Mouse (Mus musculus) embryonic facial prominence, embryonic 10.5 days (tissue): ENCODE results near the gene 1600014C23Rik. TPM values are rescaled to one million over a fixed set of nuclear protein-coding genes. Genes with fewer than 3 reads are reported as not detected.

Experiments
- DNase-seq: peaks from one replicate; pipeline ENCODE4 v3.0.0-alpha.2; 2017; ENCODE audit warnings: low spot score
- H3K27ac ChIP-seq: fragments of 300-500 bp; sonication (generic); replicated peaks from 2 replicates; pipeline ENCODE4 v1.5.1; 2016; ENCODE audit warnings: mild to moderate bottlenecking
- H3K27me3 ChIP-seq: fragments of 300-500 bp; sonication (generic); replicated peaks from 2 replicates; pipeline ENCODE4 v1.6.1; 2016; ENCODE audit warnings: low read depth, mild to moderate bottlenecking; ENCODE audit not compliant: poor library complexity, severe bottlenecking
- H3K36me3 ChIP-seq: fragments of 300-500 bp; sonication (generic); replicated peaks from 2 replicates; pipeline ENCODE4 v1.6.1; 2016; ENCODE audit warnings: mild to moderate bottlenecking, moderate library complexity
- H3K4me1 ChIP-seq: fragments of 300-500 bp; sonication (generic); 2 replicates; pipeline ENCODE4 v1.6.1; 2016
- H3K4me3 ChIP-seq: fragments of 300-500 bp; sonication (generic); 2 replicates; pipeline ENCODE4 v1.5.1; 2016; ENCODE audit warnings: mild to moderate bottlenecking, moderate library complexity
- H3K9me3 ChIP-seq: fragments of 300-500 bp; sonication (generic); 2 replicates; pipeline ENCODE4 v1.6.1; 2016; ENCODE audit warnings: mild to moderate bottlenecking
- WGBS: fragments of 180-500 bp; shearing (Covaris S2); methylation state at CpG from one replicate; pipeline ENCODE4 v1.1.7; 2016; 5-methylcytosine and 5-hydroxymethylcytosine counted together
- polyA plus RNA-seq: library from polyadenylated mRNA; unstranded; fragments of >200 nt; fragmentation: Nextera tagmentation; extraction: Ambion mirVana; gene quantifications from 2 replicates; pipeline ENCODE4 v1.2.1, GENCODE M21; 2016

1600014C23Rik gene
- polyA plus RNA-seq, 1 experiment from 2014 or later = not detected

DNA sequence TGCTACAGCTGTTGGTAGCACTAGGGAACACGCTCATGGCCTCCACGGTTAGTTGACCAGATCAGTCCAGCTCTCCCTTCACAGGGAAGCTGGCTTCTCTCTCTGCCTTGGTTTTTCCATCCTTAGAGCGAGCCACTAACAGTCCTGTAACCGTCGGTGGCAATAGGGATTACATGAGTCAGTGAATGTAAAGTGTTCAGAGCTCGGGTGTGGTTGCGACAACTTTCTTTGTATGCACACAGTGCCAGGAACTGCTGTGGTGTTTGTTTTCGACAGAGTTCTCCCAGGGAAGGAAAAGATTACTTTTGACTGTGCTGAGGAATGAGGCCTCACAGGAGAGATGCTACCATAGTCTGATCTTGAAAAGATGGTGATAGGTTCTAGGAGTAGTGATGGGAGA lies 29.5 kb upstream of the 1600014C23Rik start:
- Histone ChIP-seq H3K4me1 (peaks cover 44% of the 10 kb centered on the region), H3K27ac (no peak overlapping the region), H3K36me3 (no peaks in the 10 kb centered on the region), H3K9me3 (no peaks in the 10 kb centered on the region), H3K27me3 (no peaks in the 10 kb centered on the region), H3K4me3 (no peak overlapping the region)
- 86% methylated on average over 8 of the region's 8 CpGs for WGBS
- DNase-seq = no peak

DNA sequence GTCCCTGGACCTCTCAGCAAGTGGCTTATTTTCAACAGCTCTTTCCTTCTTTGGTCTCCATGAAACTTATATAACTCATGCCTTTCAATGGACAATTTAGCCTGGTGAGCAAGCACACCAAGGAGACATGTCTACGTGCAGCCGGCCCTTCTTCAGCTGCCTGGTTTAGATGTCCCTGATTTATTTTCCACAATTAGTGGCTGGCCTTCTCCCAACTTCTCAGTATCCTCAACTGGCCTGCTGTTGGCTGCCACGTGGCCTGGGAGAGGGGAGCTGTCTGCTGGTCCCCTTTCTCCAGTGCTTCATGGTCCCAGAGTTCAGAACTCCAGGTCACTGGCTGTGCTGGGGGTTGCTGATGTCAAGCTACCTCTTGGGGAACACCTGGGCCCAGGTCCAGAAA lies 28.3 kb upstream of the 1600014C23Rik start:
- H3K9me3 ChIP-seq = no peaks in the 10 kb centered on the region
- no peaks in the 10 kb centered on the region for H3K36me3 ChIP-seq
- H3K4me1 ChIP-seq = peaks cover 40% of the 10 kb centered on the region
- H3K4me3 ChIP-seq = no peak overlapping the region
- WGBS = 80% methylated on average over 3 of the region's 3 CpGs
- H3K27ac ChIP-seq = 0 out of 2 replicates have a peak overlapping the region, but pooled peaks have one; percentile 46
- H3K27me3 ChIP-seq = no peaks in the 10 kb centered on the region
- no peak for DNase-seq

DNA sequence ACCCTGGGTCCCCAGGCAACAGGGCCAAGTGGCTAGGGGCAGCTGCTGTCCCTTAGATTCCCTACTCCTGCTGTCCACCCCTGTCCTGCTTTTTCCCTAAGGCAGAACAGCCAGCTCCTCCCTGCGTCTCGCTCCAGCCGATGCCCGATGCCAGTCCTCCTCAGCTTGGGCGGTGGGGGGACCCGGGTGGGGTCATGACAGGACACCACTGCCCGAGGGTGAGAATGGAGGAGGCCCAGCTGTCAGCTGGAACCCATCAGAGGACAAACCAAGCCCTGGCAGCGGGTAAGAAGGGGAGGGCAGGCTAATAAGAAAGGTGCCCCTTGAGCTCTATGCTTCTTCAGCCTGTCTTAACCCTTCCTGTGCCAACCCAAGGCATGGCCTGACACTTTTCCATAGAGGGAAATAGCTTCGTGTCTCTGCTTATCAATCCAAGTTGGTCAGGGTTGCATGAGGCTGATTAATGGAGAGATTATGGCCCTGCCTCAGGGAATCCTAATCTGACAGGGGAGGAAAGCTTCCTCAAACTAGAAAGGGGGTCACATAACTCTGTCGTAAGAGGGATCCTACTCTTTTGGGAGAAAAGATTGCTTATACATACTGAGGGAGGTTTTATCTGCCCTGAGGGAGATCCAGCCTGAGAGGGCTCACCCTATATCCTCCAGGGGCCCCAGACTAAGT lies 27.5 kb upstream of the 1600014C23Rik start:
- H3K27me3 ChIP-seq = no peaks in the 10 kb centered on the region; the same call in 1 of the 2 replicates
- H3K9me3 ChIP-seq = no peaks in the 10 kb centered on the region
- H3K4me1 ChIP-seq = peaks cover 40% of the 10 kb centered on the region
- H3K4me3 ChIP-seq = no peak overlapping the region
- H3K27ac ChIP-seq = peak overlapping the region; percentile 8; the same call in 1 of the 2 replicates
- no peaks in the 10 kb centered on the region for H3K36me3 ChIP-seq
- WGBS = 31% methylated on average over 10 of the region's 10 CpGs
- DNase-seq = no peak

DNA sequence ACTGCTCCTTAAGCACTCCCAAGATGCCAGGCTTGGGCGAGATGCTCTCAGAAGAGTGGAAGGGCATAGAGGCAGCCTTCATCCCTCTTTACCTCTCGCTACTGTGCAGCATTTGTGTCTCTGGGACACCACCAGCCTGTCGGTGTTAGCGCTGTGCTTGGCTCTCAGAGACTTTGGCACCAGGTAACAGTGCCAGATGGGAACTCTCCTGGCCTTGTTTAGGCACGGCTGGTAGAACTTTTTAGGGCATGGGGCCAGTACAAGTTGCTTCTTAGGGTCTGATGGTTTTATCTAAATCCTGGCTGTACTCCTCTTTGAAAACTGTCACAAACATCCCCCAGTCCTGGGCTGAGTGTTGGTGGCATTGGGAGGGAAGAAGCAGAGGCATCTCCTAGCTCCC lies 26.1 kb upstream of the 1600014C23Rik start:
- Histone ChIP-seq H3K4me3 (no peak overlapping the region), H3K36me3 (no peaks in the 10 kb centered on the region), H3K27ac (no peak overlapping the region), H3K27me3 (no peaks in the 10 kb centered on the region; the same call in 1 of the 2 replicates), H3K9me3 (no peaks in the 10 kb centered on the region), H3K4me1 (peaks cover 44% of the 10 kb centered on the region)
- no peak for DNase-seq
- WGBS = 87% methylated on average over 5 of the region's 5 CpGs

DNA sequence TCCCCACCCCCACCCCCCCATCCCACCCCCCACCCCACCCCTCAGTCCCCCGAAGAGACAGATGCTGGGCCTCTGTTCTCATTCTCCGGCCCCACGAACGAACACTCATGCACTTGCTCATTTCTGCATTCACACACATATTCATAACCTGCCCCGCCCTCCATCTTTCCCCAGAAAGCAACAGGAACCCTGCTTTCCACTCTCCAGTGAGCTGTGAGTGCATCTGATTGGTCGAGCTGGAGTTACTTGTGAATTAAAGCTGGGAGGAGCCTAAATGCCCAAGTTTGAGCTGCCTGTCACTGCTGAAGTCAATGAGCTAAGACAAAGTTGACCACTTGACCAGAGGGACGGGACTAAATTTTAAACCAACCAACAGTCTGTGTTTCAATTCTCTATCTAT lies 25.2 kb upstream of the 1600014C23Rik start:
- Histone ChIP-seq H3K9me3 (no peaks in the 10 kb centered on the region), H3K36me3 (no peaks in the 10 kb centered on the region), H3K4me1 (peaks cover 51% of the 10 kb centered on the region), H3K27ac (no peak overlapping the region; the same call in 1 of the 2 replicates), H3K27me3 (no peaks in the 10 kb centered on the region; the same call in 1 of the 2 replicates), H3K4me3 (no peak overlapping the region)
- DNase-seq = no peak
- WGBS = 81% methylated on average over 7 of the region's 7 CpGs

DNA sequence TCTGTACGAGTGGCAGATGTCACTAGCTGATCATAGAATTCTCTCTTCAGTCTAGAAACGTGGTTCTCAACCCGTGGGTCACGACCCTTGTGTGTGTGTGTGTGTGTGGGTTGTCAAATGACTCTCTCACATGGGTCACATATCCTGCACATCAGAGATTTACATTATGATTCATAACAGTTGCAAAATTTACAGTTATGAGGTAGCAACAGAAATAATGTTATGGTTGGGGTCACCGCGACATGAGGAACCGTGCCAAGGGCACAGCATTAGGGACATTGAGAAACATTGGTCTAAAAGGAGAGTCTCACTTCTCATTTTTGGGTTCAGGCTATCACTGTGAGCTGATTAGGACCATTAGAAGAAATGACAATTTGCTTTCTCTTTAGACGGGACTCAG lies 24.3 kb upstream of the 1600014C23Rik start:
- Histone ChIP-seq H3K4me1 (peaks cover 54% of the 10 kb centered on the region), H3K9me3 (no peaks in the 10 kb centered on the region), H3K4me3 (no peak overlapping the region), H3K27ac (no peak overlapping the region), H3K36me3 (no peaks in the 10 kb centered on the region), H3K27me3 (no peaks in the 10 kb centered on the region; the same call in 1 of the 2 replicates)
- DNase-seq = no peak
- WGBS = 79% methylated on average over 8 of the region's 8 CpGs

DNA sequence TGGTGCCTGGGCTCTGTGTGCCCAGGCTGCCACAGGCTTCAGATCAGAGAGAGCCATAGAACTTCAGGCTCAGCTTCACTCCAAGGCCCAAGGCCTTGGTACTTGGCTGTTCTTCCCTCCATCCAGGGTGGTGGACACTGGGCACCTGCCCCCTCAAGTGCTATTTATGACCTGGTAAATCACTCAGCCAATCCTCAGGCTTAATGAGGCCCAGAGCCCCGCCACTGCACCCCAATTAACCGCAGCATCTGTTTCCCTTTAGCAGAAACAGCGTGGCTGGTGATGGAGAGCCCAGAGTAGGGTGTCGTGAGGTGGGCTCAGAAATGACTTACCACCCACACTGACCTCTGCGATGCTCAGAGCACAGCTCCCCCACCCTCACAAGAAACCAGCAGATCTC lies 23.2 kb upstream of the 1600014C23Rik start:
- Histone ChIP-seq H3K27ac (peak overlapping the region; percentile 54), H3K4me3 (no peak overlapping the region)

DNA sequence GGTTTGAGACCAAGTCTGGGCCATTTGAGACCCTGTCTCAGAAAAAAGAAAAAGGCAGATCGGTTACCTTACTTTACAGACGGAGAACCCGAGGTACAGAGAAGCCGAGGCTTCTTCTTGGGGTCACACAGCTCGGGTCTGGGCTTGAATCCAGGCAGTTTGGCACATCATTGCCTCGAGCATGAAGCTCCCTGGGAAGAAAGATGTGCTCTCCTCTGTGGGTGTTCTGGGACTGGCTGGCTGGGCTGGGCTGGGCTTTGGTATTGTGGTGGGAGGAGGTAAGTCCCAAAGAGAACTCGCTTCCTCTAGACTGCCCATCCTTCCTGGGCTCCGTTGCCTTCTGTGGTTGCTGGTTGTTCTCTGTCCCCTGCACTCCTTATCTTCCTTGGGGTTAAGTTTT lies 22.7 kb upstream of the 1600014C23Rik start:
- H3K4me1 ChIP-seq = peaks cover 61% of the 10 kb centered on the region
- no peak overlapping the region for H3K4me3 ChIP-seq
- 68% methylated on average over 8 of the region's 8 CpGs for WGBS
- H3K36me3 ChIP-seq = no peaks in the 10 kb centered on the region
- no peak for DNase-seq
- peak overlapping the region; percentile 54 for H3K27ac ChIP-seq
- no peaks in the 10 kb centered on the region for H3K9me3 ChIP-seq
- no peaks in the 10 kb centered on the region; the same call in 1 of the 2 replicates for H3K27me3 ChIP-seq

More for the DNA sequence above, 23.2 kb upstream of the 1600014C23Rik start:
- DNase-seq = no peak
- H3K9me3 ChIP-seq = no peaks in the 10 kb centered on the region
- no peaks in the 10 kb centered on the region for H3K36me3 ChIP-seq
- H3K27me3 ChIP-seq = no peaks in the 10 kb centered on the region; the same call in 1 of the 2 replicates
- 39% methylated on average over 5 of the region's 5 CpGs for WGBS
- peaks cover 62% of the 10 kb centered on the region for H3K4me1 ChIP-seq

DNA sequence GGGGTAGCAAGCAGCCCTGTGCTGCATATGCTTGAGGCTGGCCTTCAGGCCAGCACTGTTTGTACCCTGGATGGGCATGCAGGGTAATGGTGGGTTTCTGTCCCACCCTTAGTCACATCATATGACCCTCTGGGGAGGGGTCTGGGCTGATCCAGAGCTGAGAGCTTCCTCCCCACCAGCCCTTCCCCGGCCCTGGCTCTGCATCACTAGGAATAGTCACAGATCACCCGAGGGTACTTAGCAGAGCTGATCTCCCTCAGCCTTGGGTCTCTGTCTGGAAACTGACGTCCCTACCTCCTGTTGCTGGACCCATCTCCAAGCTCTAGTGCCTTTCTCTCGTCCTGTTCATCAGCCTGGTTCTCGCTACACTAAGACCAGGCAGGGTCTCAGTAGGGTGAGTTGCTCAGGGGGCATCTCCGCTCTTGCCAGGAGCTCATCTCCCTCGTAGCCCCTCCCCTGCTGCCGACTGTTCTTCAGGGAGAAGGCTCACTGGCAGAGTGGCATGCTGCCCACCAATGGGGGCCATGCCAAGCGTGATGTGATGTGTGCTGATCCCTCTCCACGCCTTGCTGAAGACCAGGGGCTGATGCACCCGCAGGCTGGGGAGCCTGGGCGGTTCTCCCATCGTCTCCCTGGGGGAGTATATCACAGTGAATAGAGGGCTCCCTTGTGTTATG lies 20.7 kb upstream of the 1600014C23Rik start:
- peaks cover 54% of the 10 kb centered on the region for H3K4me1 ChIP-seq
- peak overlapping the region; percentile 63 for H3K27ac ChIP-seq
- H3K27me3 ChIP-seq = no peaks in the 10 kb centered on the region; the same call in 1 of the 2 replicates
- H3K36me3 ChIP-seq = no peaks in the 10 kb centered on the region
- no peak for DNase-seq
- 79% methylated on average over 13 of the region's 13 CpGs for WGBS
- H3K9me3 ChIP-seq = no peaks in the 10 kb centered on the region
- H3K4me3 ChIP-seq = no peak overlapping the region

DNA sequence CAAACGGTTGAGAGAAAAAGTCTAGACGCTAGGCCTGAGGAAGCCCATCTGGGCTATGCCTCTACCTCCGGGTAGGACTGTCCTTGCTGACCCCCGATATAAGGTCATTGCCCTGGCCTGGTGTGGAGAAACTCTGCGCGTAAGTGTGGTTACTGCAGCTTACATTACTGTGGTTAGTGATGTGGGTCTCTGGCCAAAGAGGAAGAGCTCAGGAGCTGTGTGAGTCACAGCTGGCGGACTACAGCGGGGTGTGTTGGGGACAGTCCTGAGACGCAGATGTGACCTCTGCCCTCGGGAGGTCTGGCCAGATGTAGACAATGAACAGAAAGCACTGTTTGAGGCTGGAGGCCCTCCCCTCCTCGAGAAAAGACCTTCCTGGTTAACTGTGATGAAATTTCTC lies 19.0 kb upstream of the 1600014C23Rik start:
- no peak overlapping the region for H3K4me3 ChIP-seq
- H3K9me3 ChIP-seq = no peaks in the 10 kb centered on the region
- WGBS = 31% methylated on average over 11 of the region's 11 CpGs
- H3K4me1 ChIP-seq = peaks cover 55% of the 10 kb centered on the region
- H3K36me3 ChIP-seq = no peaks in the 10 kb centered on the region
- H3K27me3 ChIP-seq = no peaks in the 10 kb centered on the region; the same call in 1 of the 2 replicates
- peak; percentile 68 for DNase-seq
- peak overlapping the region; percentile 69; the same call in 1 of the 2 replicates for H3K27ac ChIP-seq

DNA sequence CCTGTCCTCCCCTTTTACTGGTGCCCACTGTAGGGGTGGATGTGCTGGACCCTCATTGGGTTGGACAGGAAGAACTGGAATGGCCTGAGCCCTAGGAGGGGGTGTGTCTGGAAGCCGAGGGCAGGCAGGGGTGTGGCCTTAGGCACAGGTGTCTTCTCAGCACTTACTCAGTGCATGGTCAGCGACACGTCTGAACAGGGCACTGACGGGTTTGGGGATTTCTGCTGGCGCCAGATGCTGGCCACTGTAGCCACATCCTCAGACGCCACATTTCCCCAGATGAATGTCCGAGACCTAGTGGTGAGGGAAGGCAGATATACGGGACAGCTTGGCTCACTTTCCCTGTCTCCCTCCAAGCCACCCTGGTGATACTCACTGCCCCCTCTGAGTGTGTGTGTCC lies 18.4 kb upstream of the 1600014C23Rik start:
- Histone ChIP-seq H3K27me3 (no peaks in the 10 kb centered on the region; the same call in 1 of the 2 replicates), H3K4me1 (peaks cover 50% of the 10 kb centered on the region)
- WGBS = 72% methylated on average over 8 of the region's 8 CpGs

DNA sequence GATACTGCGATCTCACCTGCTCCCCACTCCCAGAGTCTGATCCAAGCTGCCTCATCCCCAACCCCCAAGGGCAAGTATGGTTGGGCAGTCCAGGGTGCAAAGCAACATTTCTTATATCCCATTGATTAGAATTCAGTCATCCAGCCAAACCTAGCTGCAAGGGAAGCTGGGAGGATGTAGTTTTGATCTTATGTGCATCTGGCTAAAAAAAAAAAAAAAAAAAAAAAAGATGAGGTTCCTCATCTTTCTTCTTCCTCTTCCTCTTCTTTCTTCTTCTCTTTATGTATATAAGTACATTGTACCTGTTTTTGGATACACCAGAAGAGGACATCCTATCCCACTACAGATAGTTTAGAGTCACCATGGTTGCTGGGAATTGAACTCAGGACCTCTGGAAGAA lies 17.7 kb upstream of the 1600014C23Rik start:
- Histone ChIP-seq H3K4me3 (no peak overlapping the region), H3K9me3 (no peaks in the 10 kb centered on the region), H3K27me3 (no peaks in the 10 kb centered on the region; the same call in 1 of the 2 replicates), H3K36me3 (no peaks in the 10 kb centered on the region), H3K4me1 (peaks cover 50% of the 10 kb centered on the region), H3K27ac (no peak overlapping the region)
- DNase-seq = no peak
- WGBS = 100% methylated on average over 1 of the region's 1 CpGs

More for the DNA sequence above, 18.4 kb upstream of the 1600014C23Rik start:
- H3K9me3 ChIP-seq = no peaks in the 10 kb centered on the region
- no peak overlapping the region for H3K4me3 ChIP-seq
- peak overlapping the region; percentile 69 for H3K27ac ChIP-seq
- DNase-seq = no peak
- H3K36me3 ChIP-seq = no peaks in the 10 kb centered on the region

DNA sequence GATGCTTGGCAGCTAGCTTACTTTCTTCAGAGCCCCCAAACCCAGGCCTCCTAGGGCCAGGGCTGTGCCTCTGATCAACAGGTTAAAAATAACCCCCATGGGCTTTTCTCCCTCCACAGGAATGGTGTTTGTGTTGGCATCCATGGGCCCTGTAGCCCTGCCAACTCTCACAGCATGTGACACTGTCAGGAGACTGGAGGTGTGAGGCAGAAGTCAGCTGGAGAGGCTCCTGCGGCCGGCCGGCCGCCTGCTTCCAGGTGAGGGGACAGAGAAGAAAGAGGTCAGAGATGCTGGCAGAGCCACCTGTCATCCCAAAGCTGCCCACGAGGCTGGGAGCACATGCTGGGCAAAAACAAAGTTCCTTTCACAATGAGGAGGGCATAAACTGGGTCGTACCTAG lies 15.5 kb upstream of the 1600014C23Rik start:
- no peaks in the 10 kb centered on the region for H3K36me3 ChIP-seq
- H3K4me3 ChIP-seq = no peak overlapping the region
- DNase-seq = no peak
- H3K4me1 ChIP-seq = peaks cover 43% of the 10 kb centered on the region
- H3K9me3 ChIP-seq = no peaks in the 10 kb centered on the region
- H3K27me3 ChIP-seq = no peaks in the 10 kb centered on the region
- WGBS = 73% methylated on average over 6 of the region's 6 CpGs
- H3K27ac ChIP-seq = no peak overlapping the region
